Comparison of ENCODE assay signal across 8 mouse cellular contexts in genomic region chr7:30233387-30233786, GRCm38 (mm10). TPM values are rescaled to one million over a fixed set of nuclear protein-coding genes. Genes with fewer than 3 reads are reported as not detected.
DNase-seq lines count a peak whose midpoint lies in the region; ATAC-seq and TF ChIP-seq lines count a peak whose summit lies in the region.

No protein-coding gene starts in this region.

- TF ChIP-seq POLR2A in lung, adult 2 months (IDR thresholded peaks at IDR 0.05; ENCODE audit: borderline replicate concordance, extremely low read depth, low read depth, low read length) = no peak

- H3K36me3 ChIP-seq in hindbrain, embryonic 12.5 days = peaks cover 19% of the 10 kb centered on the region; the same call in 1 of the 2 replicates
- H3K36me3 ChIP-seq in hindbrain, embryonic 16.5 days (ENCODE audit: control insufficient read depth, insufficient read depth, low read length) = peaks cover 17% of the 10 kb centered on the region; the same call in 1 of the 2 replicates
- H3K36me3 ChIP-seq in forebrain, embryonic 11.5 days (ENCODE audit: control insufficient read depth, insufficient read depth, low read length) = no peaks in the 10 kb centered on the region; the same call in 1 of the 2 replicates
- H3K36me3 ChIP-seq in limb, embryonic 12.5 days = peaks cover 39% of the 10 kb centered on the region

- H3K9me3 ChIP-seq in hindbrain, embryonic 12.5 days (replicated peaks) = no peaks in the 10 kb centered on the region
- no peaks in the 10 kb centered on the region for H3K9me3 ChIP-seq in hindbrain, embryonic 16.5 days (ENCODE audit: control insufficient read depth, low read length)
- H3K9me3 ChIP-seq in forebrain, embryonic 11.5 days (ENCODE audit: control insufficient read depth, low read length) = no peaks in the 10 kb centered on the region
- no peaks in the 10 kb centered on the region for H3K9me3 ChIP-seq in limb, embryonic 12.5 days

- H3K27ac ChIP-seq in hindbrain, embryonic 12.5 days = no peak overlapping the region
- no peak overlapping the region for H3K27ac ChIP-seq in hindbrain, embryonic 16.5 days (ENCODE audit: low read depth, low read length)
- no peak overlapping the region for H3K27ac ChIP-seq in forebrain, embryonic 11.5 days (ENCODE audit: low read depth, low read length)
- no peak overlapping the region for H3K27ac ChIP-seq in limb, embryonic 12.5 days

- H3K4me1 ChIP-seq in hindbrain, embryonic 12.5 days = peaks cover 19% of the 10 kb centered on the region
- peaks cover 18% of the 10 kb centered on the region for H3K4me1 ChIP-seq in hindbrain, embryonic 16.5 days (ENCODE audit: control insufficient read depth, insufficient read depth, low read depth, low read length)
- peaks cover 5% of the 10 kb centered on the region for H3K4me1 ChIP-seq in forebrain, embryonic 11.5 days (replicated peaks; ENCODE audit: control insufficient read depth, insufficient read depth, low read length)
- H3K4me1 ChIP-seq in limb, embryonic 12.5 days (replicated peaks) = peaks cover 17% of the 10 kb centered on the region
- H3K4me1 ChIP-seq in lung, adult 2 months (ENCODE audit: control insufficient read depth, insufficient read depth, low read length) = peaks cover 10% of the 10 kb centered on the region

- ATAC-seq in hindbrain, embryonic 12.5 days (ENCODE audit: low FRiP score) = no peak
- no peak for ATAC-seq in hindbrain, embryonic 16.5 days
- no peak for ATAC-seq in forebrain, embryonic 11.5 days (replicated peaks; ENCODE audit: low FRiP score)
- ATAC-seq in limb, embryonic 12.5 days (ENCODE audit: insufficient number of reproducible peaks, insufficient read depth, low FRiP score, low TSS enrichment, low read depth) = no peak

- DNase-seq in cerebellum, adult 18-20 months = peak; percentile 43 to 51
- DNase-seq in forebrain, embryonic 11.5 days (ENCODE audit: low spot score) = no peak
- DNase-seq in testis, postnatal 14 days (ENCODE audit: low spot score) = peak; percentile 27
- DNase-seq in MN1 (ENCODE audit: low spot score) = no peak
- no peak for DNase-seq in lung, adult 2 months

- H3K4me2 ChIP-seq in hindbrain, embryonic 12.5 days (replicated peaks) = peak overlapping the region; percentile 62
- no peak overlapping the region for H3K4me2 ChIP-seq in hindbrain, embryonic 16.5 days (ENCODE audit: low read length)
- H3K4me2 ChIP-seq in forebrain, embryonic 11.5 days (ENCODE audit: low read depth, low read length, severe bottlenecking) = peak overlapping the region; percentile 64; the same call in 1 of the 2 replicates
- peak overlapping the region; percentile 72 for H3K4me2 ChIP-seq in limb, embryonic 12.5 days

- H3K27me3 ChIP-seq in hindbrain, embryonic 12.5 days = no peaks in the 10 kb centered on the region
- H3K27me3 ChIP-seq in hindbrain, embryonic 16.5 days (replicated peaks; ENCODE audit: control insufficient read depth, insufficient read depth, low read length) = no peaks in the 10 kb centered on the region
- H3K27me3 ChIP-seq in forebrain, embryonic 11.5 days (ENCODE audit: control insufficient read depth, insufficient read depth, low read length) = no peaks in the 10 kb centered on the region
- H3K27me3 ChIP-seq in limb, embryonic 12.5 days = no peaks in the 10 kb centered on the region

- TF ChIP-seq CTCF in lung, adult 2 months (IDR thresholded peaks at IDR 0.05; ENCODE audit: insufficient read depth, low read length) = no peak

- 91% methylated on average over 20 of the region's 20 CpGs for whole genome bisulfite sequencing in hindbrain, embryonic 12.5 days
- 90% methylated on average over 20 of the region's 20 CpGs for WGBS in hindbrain, embryonic 16.5 days
- WGBS in forebrain, embryonic 11.5 days = 92% methylated on average over 20 of the region's 20 CpGs
- 90% methylated on average over 20 of the region's 20 CpGs for WGBS in limb, embryonic 12.5 days
- WGBS in lung, adult 2 months = 85% methylated on average over 20 of the region's 20 CpGs

- peak overlapping the region; percentile 70; the same call in 1 of the 2 replicates for H3K4me3 ChIP-seq in hindbrain, embryonic 12.5 days
- H3K4me3 ChIP-seq in hindbrain, embryonic 16.5 days (ENCODE audit: low read length) = no peak overlapping the region
- H3K4me3 ChIP-seq in forebrain, embryonic 11.5 days (ENCODE audit: low read depth, low read length) = no peak overlapping the region
- H3K4me3 ChIP-seq in limb, embryonic 12.5 days (replicated peaks) = peak overlapping the region; percentile 74; the same call in 1 of the 2 replicates
- H3K4me3 ChIP-seq in lung, adult 2 months (replicated peaks; ENCODE audit: extremely low read depth, low read depth, low read length) = no peak overlapping the region

- no peak overlapping the region for H3K9ac ChIP-seq in hindbrain, embryonic 12.5 days
- H3K9ac ChIP-seq in hindbrain, embryonic 16.5 days (ENCODE audit: low read depth, low read length) = no peak overlapping the region
- H3K9ac ChIP-seq in forebrain, embryonic 11.5 days (ENCODE audit: low read length) = no peak overlapping the region
- H3K9ac ChIP-seq in limb, embryonic 12.5 days (replicated peaks) = peak overlapping the region; percentile 72; the same call in 1 of the 2 replicates

RNA-seq across cellular contexts. Expression of gene Tbcb, which starts 1.3 kb away (rescaled TPM):
- polyA plus RNA-seq in hindbrain, embryonic 12.5 days (2016; fragmentation: Nextera tagmentation; extraction: Ambion mirVana) = 272 and 275 TPM in 2 replicates
- polyA plus RNA-seq in hindbrain, embryonic 16.5 days (2015; fragmentation: Nextera tagmentation; extraction: Ambion mirVana) = 465 and 500 TPM in 2 replicates
- polyA plus RNA-seq in forebrain, embryonic 11.5 days (2014; fragmentation: Nextera tagmentation; extraction: Ambion mirVana) = 235 and 270 TPM in 2 replicates
- 214 and 222 TPM in 2 replicates for polyA plus RNA-seq in limb, embryonic 12.5 days (2016; fragmentation: Nextera tagmentation; extraction: Ambion mirVana)
- polyA plus RNA-seq in lung, adult 2 months (2012; rRNA removed) = 38.4 and 41.6 TPM in 2 replicates

RNA-seq across cellular contexts. Expression of gene Polr2i, which starts 1.6 kb away (rescaled TPM):
- 135 and 149 TPM in 2 replicates for polyA plus RNA-seq in hindbrain, embryonic 12.5 days (2016; fragmentation: Nextera tagmentation; extraction: Ambion mirVana)
- polyA plus RNA-seq in hindbrain, embryonic 16.5 days (2015; fragmentation: Nextera tagmentation; extraction: Ambion mirVana) = 168 and 175 TPM in 2 replicates
- 166 and 167 TPM in 2 replicates for polyA plus RNA-seq in forebrain, embryonic 11.5 days (2014; fragmentation: Nextera tagmentation; extraction: Ambion mirVana)
- polyA plus RNA-seq in limb, embryonic 12.5 days (2016; fragmentation: Nextera tagmentation; extraction: Ambion mirVana) = 174 and 182 TPM in 2 replicates
- polyA plus RNA-seq in lung, adult 2 months (2012; rRNA removed) = 95.6 and 110 TPM in 2 replicates

RNA-seq across cellular contexts. Expression of gene Ovol3, which starts 2.1 kb away (rescaled TPM):
- not detected in 2 replicates for polyA plus RNA-seq in hindbrain, embryonic 12.5 days (2016; fragmentation: Nextera tagmentation; extraction: Ambion mirVana)
- not detected in 2 replicates for polyA plus RNA-seq in hindbrain, embryonic 16.5 days (2015; fragmentation: Nextera tagmentation; extraction: Ambion mirVana)
- not detected in 2 replicates for polyA plus RNA-seq in forebrain, embryonic 11.5 days (2014; fragmentation: Nextera tagmentation; extraction: Ambion mirVana)
- not detected in 2 replicates for polyA plus RNA-seq in limb, embryonic 12.5 days (2016; fragmentation: Nextera tagmentation; extraction: Ambion mirVana)
- polyA plus RNA-seq in lung, adult 2 months (2012; rRNA removed) = not detected in 2 replicates

RNA-seq across cellular contexts. Expression of gene Capns1, which starts 34.8 kb away (rescaled TPM):
- 78.0 and 80.0 TPM in 2 replicates for polyA plus RNA-seq in hindbrain, embryonic 12.5 days (2016; fragmentation: Nextera tagmentation; extraction: Ambion mirVana)
- 86.0 and 94.7 TPM in 2 replicates for polyA plus RNA-seq in hindbrain, embryonic 16.5 days (2015; fragmentation: Nextera tagmentation; extraction: Ambion mirVana)
- 39.7 and 47.7 TPM in 2 replicates for polyA plus RNA-seq in forebrain, embryonic 11.5 days (2014; fragmentation: Nextera tagmentation; extraction: Ambion mirVana)
- polyA plus RNA-seq in limb, embryonic 12.5 days (2016; fragmentation: Nextera tagmentation; extraction: Ambion mirVana) = 75.6 and 77.9 TPM in 2 replicates
- 784 and 1,083 TPM in 2 replicates for polyA plus RNA-seq in lung, adult 2 months (2012; rRNA removed)

RNA-seq across cellular contexts. Expression of gene Thap8, which starts 46.5 kb away (rescaled TPM):
- 0.48 and 0.77 TPM in 2 replicates for polyA plus RNA-seq in hindbrain, embryonic 12.5 days (2016; fragmentation: Nextera tagmentation; extraction: Ambion mirVana)
- 0.66 and 0.86 TPM in 2 replicates for polyA plus RNA-seq in hindbrain, embryonic 16.5 days (2015; fragmentation: Nextera tagmentation; extraction: Ambion mirVana)
- polyA plus RNA-seq in forebrain, embryonic 11.5 days (2014; fragmentation: Nextera tagmentation; extraction: Ambion mirVana) = 0.13 and 0.56 TPM in 2 replicates
- polyA plus RNA-seq in limb, embryonic 12.5 days (2016; fragmentation: Nextera tagmentation; extraction: Ambion mirVana) = 0.15 and 0.26 TPM in 2 replicates
- polyA plus RNA-seq in lung, adult 2 months (2012; rRNA removed) = 0.21 and 0.55 TPM in 2 replicates

Comparison
In these comparisons a context has a peak if more than half of its experiments do, and no peak if none do; other contexts are left out.
1. H3K4me3 ChIP-seq: peak in hindbrain, embryonic 12.5 days (single experiment) and limb, embryonic 12.5 days (single experiment); none in hindbrain, embryonic 16.5 days (single experiment), forebrain, embryonic 11.5 days (single experiment) and lung, adult 2 months (single experiment).
2. DNase-seq: peak in cerebellum, adult 18-20 months (2 of 2) and testis, postnatal 14 days (single experiment); none in forebrain, embryonic 11.5 days (single experiment), MN1 (single experiment) and lung, adult 2 months (single experiment).